Mouse (Mus musculus) liver, postnatal 0 days (tissue): ENCODE results near the gene Ugdh. TPM values are rescaled to one million over a fixed set of nuclear protein-coding genes. Genes with fewer than 3 reads are reported as not detected.
A peak's percentile ranks its signal among the peaks of the same experiment; 100 is the strongest.

ENCODE experiments used
- ATAC-seq: fragments of 200-750 bp; cut with Nextera tagmentation; 2 replicates; pipeline ENCODE4 v1.8.0; 2017; ENCODE audit warnings: mild to moderate bottlenecking, moderate library complexity
- DNase-seq: peaks from one replicate; pipeline ENCODE4 v3.0.0-alpha.2; 2016
- H3K27ac ChIP-seq: fragments of 300-500 bp; sonication (generic); 2 replicates; pipeline ENCODE4 v1.5.1; 2014; ENCODE audit warnings: antibody characterized with exemption, moderate library complexity, mild to moderate bottlenecking, low read depth
- H3K27me3 ChIP-seq: fragments of 300-500 bp; sonication (generic); 2 replicates; pipeline ENCODE4 v1.6.1; 2014; ENCODE audit warnings: low read length, control low read depth, mixed read lengths; ENCODE audit not compliant: insufficient read depth
- H3K36me3 ChIP-seq: fragments of 300-500 bp; sonication (generic); replicated peaks from 2 replicates; pipeline ENCODE4 v1.6.1; 2014; ENCODE audit warnings: mild to moderate bottlenecking, control low read depth, low read length, moderate library complexity, mixed read lengths; ENCODE audit not compliant: insufficient read depth
- H3K4me1 ChIP-seq: fragments of 300-500 bp; sonication (generic); 2 replicates; pipeline ENCODE4 v1.6.1; 2014; ENCODE audit warnings: antibody characterized with exemption, mild to moderate bottlenecking, control low read depth; ENCODE audit not compliant: insufficient read depth
- H3K4me2 ChIP-seq: fragments of 300-500 bp; sonication (generic); 2 replicates; pipeline ENCODE4 v1.6.1; 2014; ENCODE audit warnings: low read depth, mild to moderate bottlenecking, low read length, moderate library complexity, mixed read lengths
- H3K4me3 ChIP-seq: fragments of 300-500 bp; sonication (generic); 2 replicates; pipeline ENCODE4 v1.5.1; 2014; ENCODE audit warnings: low read depth, low read length
- H3K9ac ChIP-seq: fragments of 300-500 bp; sonication (generic); replicated peaks from 2 replicates; pipeline ENCODE4 v1.6.1; 2014; ENCODE audit warnings: mild to moderate bottlenecking, moderate library complexity
- H3K9me3 ChIP-seq: fragments of 300-500 bp; sonication (generic); 2 replicates; pipeline ENCODE4 v1.6.1; 2016; ENCODE audit warnings: mild to moderate bottlenecking, control low read depth, low read length, mixed read lengths
- CTCF ChIP-seq: sonication (generic); IDR thresholded peaks from 2 replicates; pipeline ENCODE4 v1.5.1; 2016; ENCODE audit warnings: antibody characterized with exemption, low read depth
- EP300 ChIP-seq: IDR thresholded peaks from 2 replicates; pipeline ENCODE4 v1.6.1; 2016; ENCODE audit warnings: antibody characterized with exemption, low read depth, mild to moderate bottlenecking
- WGBS: fragments of 180-500 bp; shearing (Covaris S2); extraction: QIAGEN DNeasy Blood & Tissue Kit; methylation state at CpG from one replicate; pipeline ENCODE4 v1.1.7; 2014; ENCODE audit not compliant: insufficient replicate concordance; 5-methylcytosine and 5-hydroxymethylcytosine counted together
- polyA plus RNA-seq: library from polyadenylated mRNA; unstranded; fragments of >200 nt; fragmentation: Nextera tagmentation; extraction: Ambion mirVana; gene quantifications from 2 replicates; pipeline ENCODE4 v1.2.1, GENCODE M21; 2015

Gene Ugdh
- polyA plus RNA-seq, 1 experiment from 2014 or later = 13.0 TPM

GRCm38 (mm10) chr5:65475806-65476205 lies 40.1 kb upstream of the Ugdh start:
- no peak overlapping the region for H3K4me3 ChIP-seq
- TF ChIP-seq CTCF (no peak), EP300 (no peak)
- H3K9ac ChIP-seq = no peak overlapping the region
- ATAC-seq (no peak), DNase-seq (peak; percentile 35)
- H3K36me3 ChIP-seq = no peaks in the 10 kb centered on the region
- H3K27me3 ChIP-seq = no peaks in the 10 kb centered on the region
- no peak overlapping the region for H3K4me2 ChIP-seq
- WGBS = 30% methylated on average over 2 of the region's 2 CpGs
- H3K9me3 ChIP-seq = no peaks in the 10 kb centered on the region
- peak overlapping the region; percentile 69 for H3K27ac ChIP-seq
- peaks cover 17% of the 10 kb centered on the region for H3K4me1 ChIP-seq

DNA sequence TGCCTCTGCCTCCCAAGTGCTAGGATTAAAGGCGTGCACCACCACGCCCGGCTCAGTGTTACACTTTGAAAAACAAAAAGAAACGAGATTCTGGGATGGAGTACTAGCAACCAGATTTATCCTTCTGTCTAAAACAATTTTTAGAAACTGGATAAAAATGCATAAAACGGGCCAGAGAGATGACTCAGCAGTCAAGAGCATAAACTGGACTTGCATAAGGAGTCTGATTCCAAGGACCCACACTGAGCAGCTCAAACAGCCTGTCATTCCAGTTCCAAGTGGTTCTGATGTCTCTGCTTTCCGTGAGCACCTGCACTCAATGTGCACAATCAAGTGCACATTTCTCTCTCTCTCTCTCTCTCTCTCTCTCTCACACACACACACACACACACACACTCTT lies 34.0 kb upstream of the Ugdh start:
- no peak overlapping the region for H3K4me2 ChIP-seq
- ATAC-seq = no peak
- 81% methylated on average over 6 of the region's 6 CpGs for WGBS
- H3K27ac ChIP-seq = no peak overlapping the region
- no peaks in the 10 kb centered on the region for H3K27me3 ChIP-seq
- no peak for DNase-seq
- H3K4me1 ChIP-seq = no peaks in the 10 kb centered on the region
- peaks cover 25% of the 10 kb centered on the region for H3K36me3 ChIP-seq
- H3K9ac ChIP-seq = no peak overlapping the region
- H3K9me3 ChIP-seq = no peaks in the 10 kb centered on the region
- no peak overlapping the region for H3K4me3 ChIP-seq
- TF ChIP-seq EP300 = no peak
- TF ChIP-seq CTCF = no peak

GRCm38 (mm10) chr5:65466911-65467310 lies 31.2 kb upstream of the Ugdh start:
- ATAC-seq = no peak
- DNase-seq = no peak
- H3K4me2 ChIP-seq = no peak overlapping the region
- no peak overlapping the region for H3K9ac ChIP-seq
- no peaks in the 10 kb centered on the region for H3K27me3 ChIP-seq
- no peak overlapping the region for H3K4me3 ChIP-seq
- no peaks in the 10 kb centered on the region for H3K9me3 ChIP-seq
- H3K4me1 ChIP-seq = no peaks in the 10 kb centered on the region
- TF ChIP-seq CTCF (no peak), EP300 (no peak)
- 77% methylated on average over 3 of the region's 3 CpGs for WGBS
- H3K27ac ChIP-seq = no peak overlapping the region
- peaks cover 25% of the 10 kb centered on the region for H3K36me3 ChIP-seq

- Histone ChIP-seq H3K36me3 (peaks cover 20% of the 10 kb centered on the region; the same call in 1 of the 2 replicates), H3K27ac (no peak overlapping the region), H3K4me1 (no peaks in the 10 kb centered on the region), H3K4me3 (no peak overlapping the region), H3K9me3 (no peaks in the 10 kb centered on the region), H3K27me3 (no peaks in the 10 kb centered on the region), H3K4me2 (no peak overlapping the region), H3K9ac (no peak overlapping the region)
- 86% methylated on average over 14 of the region's 14 CpGs for WGBS
- DNase-seq (no peak), ATAC-seq (no peak)
- TF ChIP-seq EP300 (no peak), CTCF (no peak)
Measured at GRCm38 (mm10) chr5:65460361-65460760, 24.6 kb upstream of the Ugdh start.

GRCm38 (mm10) chr5:65459454-65459853 lies 23.7 kb upstream of the Ugdh start:
- 80% methylated on average over 3 of the region's 3 CpGs for WGBS

GRCm38 (mm10) chr5:65457846-65458245 lies 22.1 kb upstream of the Ugdh start:
- Histone ChIP-seq H3K4me3 (no peak overlapping the region), H3K27me3 (no peaks in the 10 kb centered on the region), H3K9me3 (no peaks in the 10 kb centered on the region), H3K4me1 (no peaks in the 10 kb centered on the region), H3K27ac (no peak overlapping the region), H3K4me2 (no peak overlapping the region), H3K9ac (no peak overlapping the region), H3K36me3 (peaks cover 25% of the 10 kb centered on the region)
- TF ChIP-seq EP300 (no peak), CTCF (no peak)
- no peak for DNase-seq
- no peak for ATAC-seq
- 63% methylated on average over 5 of the region's 5 CpGs for WGBS

More at GRCm38 (mm10) chr5:65459454-65459853, 23.7 kb upstream of the Ugdh start:
- no peak overlapping the region for H3K27ac ChIP-seq
- DNase-seq (no peak), ATAC-seq (no peak)
- TF ChIP-seq CTCF = no peak
- no peak for TF ChIP-seq EP300
- no peak overlapping the region for H3K9ac ChIP-seq
- H3K4me1 ChIP-seq = no peaks in the 10 kb centered on the region
- H3K4me2 ChIP-seq = no peak overlapping the region
- no peaks in the 10 kb centered on the region for H3K9me3 ChIP-seq
- no peak overlapping the region for H3K4me3 ChIP-seq
- H3K36me3 ChIP-seq = peaks cover 25% of the 10 kb centered on the region
- H3K27me3 ChIP-seq = no peaks in the 10 kb centered on the region
